ENCODE assay signal across 22 mouse cellular contexts in genomic region chr11:96747555-96747954, GRCm38 (mm10). TPM values are rescaled to one million over a fixed set of nuclear protein-coding genes. Genes with fewer than 3 reads are reported as not detected.
DNase-seq lines count a peak whose midpoint lies in the region; ATAC-seq and TF ChIP-seq lines count a peak whose summit lies in the region.
"Had no signal": no experiment of that assay in that cellular context is flagged by ENCODE, and none has a peak within 500 bp of the region (broad histone marks: within the 10 kb centered on the region; RNA-seq: fewer than 3 reads in every experiment).

No protein-coding gene starts in this region.

- no peak overlapping the region for H3K9ac ChIP-seq in forebrain, embryonic 15.5 days (replicated peaks)
- H3K9ac ChIP-seq in forebrain, embryonic 11.5 days (ENCODE audit: low read length), result no peak overlapping the region
- H3K9ac ChIP-seq in neural tube, embryonic 12.5 days, result no peak overlapping the region; the same call in 1 of the 2 replicates
- no peak overlapping the region for H3K9ac ChIP-seq in hindbrain, postnatal 0 days (replicated peaks; ENCODE audit: low read length)
- H3K9ac ChIP-seq: embryonic facial prominence, embryonic 15.5 days; forebrain, embryonic 12.5 days; kidney, embryonic 15.5 days; limb, embryonic 12.5 days; liver, embryonic 13.5 days; lung, embryonic 15.5 days; midbrain, embryonic 12.5 days had no signal

- no peak overlapping the region for H3K4me3 ChIP-seq in forebrain, embryonic 15.5 days
- no peak overlapping the region for H3K4me3 ChIP-seq in forebrain, embryonic 11.5 days (ENCODE audit: low read depth, low read length)
- H3K4me3 ChIP-seq in neural tube, embryonic 12.5 days, result no peak overlapping the region
- H3K4me3 ChIP-seq in hindbrain, postnatal 0 days (ENCODE audit: low read length), result no peak overlapping the region
- H3K4me3 ChIP-seq: embryonic facial prominence, embryonic 15.5 days; forebrain, embryonic 12.5 days; kidney, embryonic 15.5 days; limb, embryonic 12.5 days; liver, embryonic 13.5 days; lung, embryonic 15.5 days; midbrain, embryonic 12.5 days had no signal

- no peak for DNase-seq in forebrain, embryonic 11.5 days (ENCODE audit: low spot score)
- no peak for DNase-seq in neural tube, embryonic 10.5 days (ENCODE audit: extremely low spot score, low spot score)
- DNase-seq in hindbrain, postnatal 0 days (ENCODE audit: low spot score), result no peak
- DNase-seq in gastrocnemius, postnatal 10 days, result no peak
- DNase-seq in urinary bladder, postnatal 4 days (ENCODE audit: low spot score in 2 of 2), result no peak
- DNase-seq: adrenal gland, adult 8-10 months; cerebellum, postnatal 10 days; gastrocnemius, postnatal 14 days; heart, adult 18-20 months; heart, postnatal 36 days; liver, embryonic 13.5 days; right cerebral cortex, postnatal 4 days had no signal

- peaks cover 16% of the 10 kb centered on the region for H3K27me3 ChIP-seq in forebrain, embryonic 15.5 days
- H3K27me3 ChIP-seq in forebrain, embryonic 11.5 days (ENCODE audit: control insufficient read depth, insufficient read depth, low read length), result peaks cover 7% of the 10 kb centered on the region
- no peaks in the 10 kb centered on the region for H3K27me3 ChIP-seq in neural tube, embryonic 12.5 days (replicated peaks)
- H3K27me3 ChIP-seq in hindbrain, postnatal 0 days (ENCODE audit: insufficient read depth, low read length), result no peaks in the 10 kb centered on the region
- H3K27me3 ChIP-seq: midbrain, embryonic 12.5 days had no signal

- peak overlapping the region; percentile 56 for H3K27ac ChIP-seq in forebrain, embryonic 15.5 days (replicated peaks)
- no peak overlapping the region for H3K27ac ChIP-seq in forebrain, embryonic 11.5 days (ENCODE audit: low read depth, low read length)
- no peak overlapping the region; the same call in 1 of the 2 replicates for H3K27ac ChIP-seq in neural tube, embryonic 12.5 days
- H3K27ac ChIP-seq in hindbrain, postnatal 0 days, result 0 out of 2 replicates have a peak overlapping the region, but pooled peaks have one; percentile 32
- H3K27ac ChIP-seq: embryonic facial prominence, embryonic 15.5 days; kidney, embryonic 15.5 days; limb, embryonic 12.5 days; liver, embryonic 13.5 days; lung, embryonic 15.5 days; macrophage; midbrain, embryonic 12.5 days had no signal

- peaks cover 15% of the 10 kb centered on the region for H3K4me1 ChIP-seq in forebrain, embryonic 15.5 days
- H3K4me1 ChIP-seq in forebrain, embryonic 11.5 days (replicated peaks; ENCODE audit: control insufficient read depth, insufficient read depth, low read length), result peaks cover 6% of the 10 kb centered on the region
- peaks cover 23% of the 10 kb centered on the region for H3K4me1 ChIP-seq in neural tube, embryonic 12.5 days
- no peaks in the 10 kb centered on the region; the same call in 1 of the 2 replicates for H3K4me1 ChIP-seq in hindbrain, postnatal 0 days (ENCODE audit: insufficient read depth, low read length)
- H3K4me1 ChIP-seq: limb, embryonic 12.5 days; liver, embryonic 13.5 days; lung, embryonic 15.5 days had no signal

- TF ChIP-seq CTCF in hindbrain, postnatal 0 days (IDR thresholded peaks at IDR 0.05; ENCODE audit: low read depth), result no peak

- no peak overlapping the region for H3K4me2 ChIP-seq in forebrain, embryonic 15.5 days (replicated peaks)
- no peak overlapping the region for H3K4me2 ChIP-seq in forebrain, embryonic 11.5 days (ENCODE audit: low read depth, low read length, severe bottlenecking)
- 0 out of 2 replicates have a peak overlapping the region, but pooled peaks have one; percentile 13 for H3K4me2 ChIP-seq in neural tube, embryonic 12.5 days (replicated peaks)
- no peak overlapping the region for H3K4me2 ChIP-seq in hindbrain, postnatal 0 days (ENCODE audit: low read depth, low read length)
- H3K4me2 ChIP-seq: embryonic facial prominence, embryonic 15.5 days; forebrain, embryonic 12.5 days; kidney, embryonic 15.5 days; limb, embryonic 12.5 days; liver, embryonic 13.5 days; lung, embryonic 15.5 days; midbrain, embryonic 12.5 days had no signal

- no peak for ATAC-seq in forebrain, embryonic 15.5 days (replicated peaks)
- no peak for ATAC-seq in forebrain, embryonic 11.5 days (replicated peaks; ENCODE audit: low FRiP score)
- ATAC-seq in neural tube, embryonic 12.5 days (ENCODE audit: low FRiP score, low read depth), result no peak
- no peak for ATAC-seq in hindbrain, postnatal 0 days
- ATAC-seq: intestine, embryonic 16.5 days had no signal

- H3K36me3 ChIP-seq in forebrain, embryonic 15.5 days, result no peaks in the 10 kb centered on the region
- H3K36me3 ChIP-seq in forebrain, embryonic 11.5 days (ENCODE audit: control insufficient read depth, insufficient read depth, low read length), result no peaks in the 10 kb centered on the region
- H3K36me3 ChIP-seq in neural tube, embryonic 12.5 days, result no peaks in the 10 kb centered on the region
- H3K36me3 ChIP-seq in hindbrain, postnatal 0 days (ENCODE audit: insufficient read depth, low read length), result no peaks in the 10 kb centered on the region
- H3K36me3 ChIP-seq: embryonic facial prominence, embryonic 15.5 days; forebrain, embryonic 12.5 days; kidney, embryonic 15.5 days; limb, embryonic 12.5 days; liver, embryonic 13.5 days; lung, embryonic 15.5 days; midbrain, embryonic 12.5 days had no signal

- WGBS in forebrain, embryonic 15.5 days, result 53% methylated on average over 3 of the region's 3 CpGs
- WGBS in forebrain, embryonic 11.5 days, result 52% methylated on average over 3 of the region's 3 CpGs
- WGBS in neural tube, embryonic 12.5 days, result 64% methylated on average over 3 of the region's 3 CpGs
- WGBS in hindbrain, postnatal 0 days, result 59% methylated on average over 3 of the region's 3 CpGs

- no peaks in the 10 kb centered on the region for H3K9me3 ChIP-seq in forebrain, embryonic 15.5 days
- no peaks in the 10 kb centered on the region for H3K9me3 ChIP-seq in forebrain, embryonic 11.5 days (ENCODE audit: control insufficient read depth, low read length)
- H3K9me3 ChIP-seq in neural tube, embryonic 12.5 days, result no peaks in the 10 kb centered on the region
- H3K9me3 ChIP-seq in hindbrain, postnatal 0 days (ENCODE audit: low read length), result no peaks in the 10 kb centered on the region
- H3K9me3 ChIP-seq: embryonic facial prominence, embryonic 15.5 days; forebrain, embryonic 12.5 days; kidney, embryonic 15.5 days; limb, embryonic 12.5 days; liver, embryonic 13.5 days; lung, embryonic 15.5 days; midbrain, embryonic 12.5 days had no signal

RNA-seq across cellular contexts. Expression of gene Snx11, which starts 29.8 kb away (rescaled TPM):
- polyA plus RNA-seq in forebrain, embryonic 15.5 days (2015; fragmentation: Nextera tagmentation; extraction: Ambion mirVana), result 45.4 and 45.8 TPM in 2 replicates
- polyA plus RNA-seq in forebrain, embryonic 11.5 days (2014; fragmentation: Nextera tagmentation; extraction: Ambion mirVana), result 17.5 and 26.9 TPM in 2 replicates
- 57.0 and 58.4 TPM in 2 replicates for polyA plus RNA-seq in neural tube, embryonic 12.5 days (2016; fragmentation: Nextera tagmentation; extraction: Ambion mirVana)
- total RNA-seq in hindbrain, postnatal 0 days (2014; rRNA removed), result 66.0 and 71.4 TPM in 2 replicates
- polyA plus RNA-seq in hindbrain, postnatal 0 days (2015; fragmentation: Nextera tagmentation; extraction: Ambion mirVana), result 36.5 and 40.9 TPM in 2 replicates
- total RNA-seq in gastrocnemius, postnatal 10 days (2021), result 10 to 100 TPM; 10.5 to 11.6 TPM

RNA-seq across cellular contexts. Expression of gene Cbx1, which starts 41.4 kb away (rescaled TPM):
- polyA plus RNA-seq in forebrain, embryonic 15.5 days (2015; fragmentation: Nextera tagmentation; extraction: Ambion mirVana), result 102 and 108 TPM in 2 replicates
- polyA plus RNA-seq in forebrain, embryonic 11.5 days (2014; fragmentation: Nextera tagmentation; extraction: Ambion mirVana), result 140 and 150 TPM in 2 replicates
- 125 and 143 TPM in 2 replicates for polyA plus RNA-seq in neural tube, embryonic 12.5 days (2016; fragmentation: Nextera tagmentation; extraction: Ambion mirVana)
- total RNA-seq in hindbrain, postnatal 0 days (2014; rRNA removed), result 23.1 and 27.9 TPM in 2 replicates
- 57.2 and 63.0 TPM in 2 replicates for polyA plus RNA-seq in hindbrain, postnatal 0 days (2015; fragmentation: Nextera tagmentation; extraction: Ambion mirVana)
- total RNA-seq in gastrocnemius, postnatal 10 days (2021), result 10 to 100 TPM; 45.4 to 58.1 TPM

Comparison
In these comparisons a context has a peak if more than half of its experiments do, and no peak if none do; other contexts are left out.
1. H3K27ac ChIP-seq: peak in forebrain, embryonic 15.5 days (single experiment) and hindbrain, postnatal 0 days (single experiment); none in forebrain, embryonic 11.5 days (single experiment) and neural tube, embryonic 12.5 days (single experiment).